Mouse (Mus musculus) kidney, postnatal 4 days (tissue): ENCODE measurements at regions not wholly inside any gene's neighbourhood (a gene's known extent, or its start where the extent isn't known, plus 50 kb on each side); places are given as distances from the start of the nearest gene placed in this dataset.

ENCODE experiments used
- DNase-seq, 2 experiments: peaks; one replicate each; pipeline ENCODE4 v3.0.0; 2021; ENCODE audit warnings: mixed read lengths in 2 of 2

DNA sequence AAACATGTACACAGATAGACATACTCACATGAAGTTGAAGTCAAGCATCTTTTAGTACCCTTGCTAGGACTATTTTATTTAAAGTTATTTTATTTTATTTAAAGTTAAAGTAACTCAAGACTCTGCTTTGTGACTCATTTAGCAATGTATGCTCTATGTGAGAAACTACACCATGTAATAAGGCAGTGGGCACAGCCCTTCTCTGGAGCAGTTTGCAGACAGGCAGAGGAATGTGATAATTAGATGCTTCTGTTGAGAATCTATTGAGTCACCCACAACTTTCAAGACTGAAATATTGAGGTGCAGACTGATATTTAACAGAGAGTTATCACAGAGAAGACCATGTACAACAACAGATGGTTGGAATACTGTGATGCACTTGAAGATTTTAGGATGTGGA is 825.2 kb upstream of the Cntn5 start:
- DNase-seq = no peak

DNA sequence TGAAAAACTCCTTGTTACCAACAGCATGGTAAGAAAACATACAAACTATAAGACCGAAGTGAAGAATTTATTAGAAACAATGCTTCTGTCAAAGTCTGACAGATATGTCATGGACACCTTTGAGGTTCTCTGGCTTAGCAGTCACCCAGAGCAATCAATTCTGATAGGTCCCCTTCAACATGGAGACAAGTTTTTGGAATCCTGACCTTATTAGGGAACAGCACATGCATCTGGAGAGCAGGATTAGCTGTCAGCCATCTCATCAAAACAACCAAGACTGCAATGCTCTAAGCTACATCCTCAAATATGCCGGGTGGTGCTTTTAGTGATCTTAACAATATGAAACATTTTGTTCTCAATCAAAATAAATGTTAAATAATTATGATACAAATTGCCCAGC is 817.2 kb upstream of the Cntn5 start:
- DNase-seq = no peak

DNA sequence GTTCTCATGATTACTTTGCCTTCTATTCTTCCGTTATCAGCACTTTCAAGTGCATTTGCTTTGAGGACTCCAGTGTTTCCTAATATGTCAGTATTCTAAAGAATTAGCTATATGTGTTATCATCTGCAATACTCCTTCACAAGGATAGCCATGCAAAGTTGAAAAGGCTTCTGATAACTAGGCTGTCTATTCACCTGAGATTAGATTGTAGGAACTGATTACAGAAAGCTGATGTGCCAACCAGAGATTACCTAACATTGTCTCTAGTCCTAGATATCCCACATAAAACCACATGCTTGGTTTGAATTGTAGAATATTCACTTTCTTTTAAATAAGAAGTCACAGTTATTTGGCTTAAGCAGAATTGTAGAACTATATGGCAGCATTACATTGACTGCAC is 800.1 kb upstream of the Cntn5 start:
- DNase-seq = no peak

- DNase-seq = no peak
Observed at GRCm38 (mm10) chr9:11703150-11703549, 798.6 kb upstream of the Cntn5 start.

DNA sequence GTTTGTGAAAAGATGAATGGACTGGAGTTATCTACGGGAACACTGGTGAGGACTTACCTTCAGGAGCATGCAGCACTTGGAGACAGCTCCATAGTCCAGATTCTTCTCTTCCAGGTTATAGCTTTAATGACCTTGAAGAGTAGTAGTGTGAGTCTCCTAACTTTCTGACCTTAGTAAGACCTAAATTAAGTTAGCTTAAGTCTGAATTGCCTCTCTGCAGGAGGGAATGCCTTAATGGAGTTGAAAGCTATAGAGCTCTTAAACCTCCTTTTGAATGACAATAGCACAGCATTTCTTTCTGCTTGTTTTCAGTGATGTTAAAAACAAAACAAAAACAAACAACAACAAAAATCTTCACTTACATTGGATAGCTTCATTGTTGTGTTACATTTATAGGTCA is 788.9 kb upstream of the Cntn5 start:
- DNase-seq = no peak

DNA sequence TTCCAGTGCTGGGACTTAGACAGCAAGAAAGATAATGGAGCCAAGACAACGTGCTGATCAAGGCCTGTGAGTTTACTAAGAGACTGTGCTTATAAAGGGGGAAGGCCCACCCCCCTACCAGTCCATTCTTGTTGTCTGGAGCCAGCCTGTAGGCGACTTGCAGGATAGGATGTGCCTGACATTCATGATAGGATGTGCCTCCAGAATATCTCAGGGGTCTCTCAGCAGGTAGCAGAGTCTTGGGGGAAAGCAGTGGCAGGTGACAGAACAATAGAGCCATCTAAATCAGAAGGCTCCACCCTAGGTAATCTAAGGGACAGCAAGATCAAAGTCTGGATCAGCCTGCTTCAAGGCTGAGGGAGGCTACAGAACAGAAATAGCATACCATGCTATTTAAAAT is 782.5 kb upstream of the Cntn5 start:
- no peak for DNase-seq

DNA sequence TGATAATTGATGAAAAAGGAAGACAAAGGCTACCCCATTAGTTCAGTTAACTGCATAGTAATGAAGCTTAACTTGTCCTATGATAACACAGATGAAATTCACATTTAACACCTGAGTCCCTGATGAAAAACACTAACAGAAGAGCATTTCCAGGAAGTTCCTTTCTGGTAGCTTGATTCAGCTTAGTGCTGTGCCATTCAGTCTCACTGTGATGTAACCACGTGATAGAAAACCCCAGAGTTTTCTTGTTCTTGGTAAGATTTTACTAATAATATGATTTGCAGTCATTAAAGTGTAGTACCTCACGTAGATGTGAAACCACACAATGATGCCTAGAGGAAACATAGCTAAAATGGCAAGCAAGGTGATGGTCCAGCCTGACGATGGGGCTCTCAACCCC is 767.4 kb upstream of the Cntn5 start:
- no peak for DNase-seq

GRCm38 (mm10) chr9:11671243-11671642 is 766.7 kb upstream of the Cntn5 start:
- no peak for DNase-seq

DNA sequence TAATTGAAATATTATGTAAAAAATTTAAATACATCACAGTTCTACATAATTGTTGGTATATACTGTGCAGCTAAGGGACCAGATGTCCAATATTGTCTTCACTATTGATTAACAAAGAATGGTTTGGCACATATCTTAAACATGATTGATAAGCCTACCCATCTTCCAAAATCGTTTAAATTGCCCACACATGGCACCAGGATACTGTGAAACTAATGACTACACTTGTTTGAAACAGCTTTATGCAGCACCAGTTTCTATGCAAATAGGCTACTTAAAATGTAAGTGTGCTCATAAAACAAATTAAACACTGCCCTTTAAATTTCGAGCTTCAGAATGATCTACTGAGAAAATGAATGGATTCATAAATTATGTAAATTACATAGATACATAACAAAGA is 724.9 kb upstream of the Cntn5 start:
- DNase-seq = no peak

GRCm38 (mm10) chr9:11604381-11604780 is 699.8 kb upstream of the Cntn5 start:
- DNase-seq = no peak

- DNase-seq = peak; percentile 3 to 6
Observed at GRCm38 (mm10) chr9:11603884-11604283, 699.3 kb upstream of the Cntn5 start.

- DNase-seq = no peak
Observed at GRCm38 (mm10) chr9:11602857-11603256, 698.3 kb upstream of the Cntn5 start.

- no peak for DNase-seq
Observed at GRCm38 (mm10) chr9:11579011-11579410, 674.4 kb upstream of the Cntn5 start.

DNA sequence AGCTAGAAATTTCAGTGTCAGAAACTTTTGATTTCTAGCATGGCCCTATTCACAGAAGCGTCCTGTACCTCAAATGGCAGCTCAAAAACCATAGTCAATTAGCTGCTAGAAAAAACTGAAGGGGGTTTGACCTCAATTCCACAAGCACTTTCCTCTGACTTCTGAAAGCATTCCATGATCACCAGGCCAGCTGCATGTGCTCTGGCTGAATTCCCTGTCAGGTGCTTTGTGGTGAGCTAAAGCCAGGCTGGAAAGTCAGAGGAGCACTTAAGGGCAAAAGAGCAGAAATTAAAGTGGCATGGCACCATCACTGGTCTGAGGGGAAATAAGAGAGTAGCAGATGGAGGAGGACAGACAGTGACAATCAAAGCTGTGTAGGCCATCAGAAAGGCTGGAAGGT is 658.3 kb upstream of the Cntn5 start:
- DNase-seq = no peak

DNA sequence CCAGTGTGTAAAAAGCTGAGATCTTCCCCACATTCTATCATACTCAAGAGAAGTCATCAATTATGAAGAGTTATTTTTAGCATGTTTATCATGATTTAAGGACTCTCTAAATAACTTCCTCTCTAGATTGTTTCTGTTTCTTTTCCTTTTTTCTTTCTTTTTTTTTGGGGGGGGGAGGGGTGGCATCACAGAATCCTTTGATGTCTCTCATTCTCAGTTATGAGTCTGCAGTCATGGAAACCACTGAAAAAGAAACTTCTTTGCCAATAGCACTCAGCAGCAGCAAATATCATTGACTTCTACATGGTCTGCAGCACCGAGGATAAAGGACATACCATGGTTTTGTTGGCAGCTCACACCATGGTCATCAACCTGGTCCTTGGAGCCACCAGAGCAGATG is 654.8 kb upstream of the Cntn5 start:
- DNase-seq = no peak

DNA sequence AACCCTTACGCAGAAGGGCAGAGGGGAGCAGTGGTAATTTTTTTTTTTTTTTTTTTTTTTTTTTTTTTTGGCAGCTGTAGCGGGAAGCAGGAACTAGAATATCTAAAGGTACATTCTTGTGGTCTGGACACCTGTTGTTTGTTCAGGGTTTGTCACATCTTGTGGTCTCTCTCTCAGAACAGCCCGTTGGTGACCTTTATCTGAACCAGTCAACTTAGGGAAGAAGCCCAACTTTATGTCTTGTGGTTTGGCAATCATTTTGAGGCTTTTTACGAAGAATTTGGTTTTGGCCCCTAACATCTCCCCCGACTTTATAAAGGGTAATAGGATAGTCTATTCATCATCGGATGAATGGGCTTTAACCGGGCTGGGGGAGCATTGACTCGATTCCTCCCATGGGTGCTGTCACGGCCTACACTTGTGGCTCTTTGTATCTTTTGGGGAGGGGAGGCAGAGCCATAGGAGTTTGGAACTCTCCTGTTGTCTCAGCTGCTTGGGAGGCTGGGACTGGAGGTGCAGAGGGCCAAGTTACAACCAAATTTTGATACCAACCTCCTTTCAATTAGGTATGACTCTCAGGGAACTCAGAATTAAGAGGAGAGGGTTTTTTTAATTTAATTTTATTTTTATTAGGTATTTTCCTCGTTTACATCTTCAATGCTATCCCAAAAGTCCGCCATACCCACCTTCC is 609.4 kb upstream of the Cntn5 start:
- no peak for DNase-seq
